Mouse (Mus musculus) T-helper 2 cell (primary cell): ENCODE data around the gene 1500011B03Rik.

ENCODE experiments used
- in situ Hi-C: fragments of 300-600 bp; cut with MboI, MseI; formaldehyde crosslinking; loops from one replicate; pipeline ENCODE4 v1.15.1; 2025; ENCODE audit warnings: high pct_unique_total_duplicates

1500011B03Rik gene

DNA sequence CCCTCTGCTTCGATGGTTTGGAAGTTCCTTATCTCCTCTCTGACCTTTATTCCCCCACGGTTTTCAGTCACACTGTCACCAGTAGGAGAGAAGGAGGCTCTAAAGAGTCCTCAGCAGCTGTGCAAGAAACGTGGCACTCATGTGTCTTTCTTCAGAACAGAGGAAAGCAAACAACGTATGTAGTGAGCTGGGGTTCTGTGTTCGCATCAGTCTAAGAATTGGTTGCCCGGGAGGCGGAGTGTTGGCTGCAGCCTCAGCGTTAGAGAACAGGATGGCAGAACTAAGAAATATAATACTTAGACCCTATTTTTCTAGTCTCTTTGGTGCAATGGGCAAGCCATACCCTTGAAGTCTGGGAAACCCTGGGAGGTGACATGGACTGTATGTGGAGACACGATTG, 40.3 kb downstream of the 1500011B03Rik start:
- in situ Hi-C loops: no loop called here

DNA sequence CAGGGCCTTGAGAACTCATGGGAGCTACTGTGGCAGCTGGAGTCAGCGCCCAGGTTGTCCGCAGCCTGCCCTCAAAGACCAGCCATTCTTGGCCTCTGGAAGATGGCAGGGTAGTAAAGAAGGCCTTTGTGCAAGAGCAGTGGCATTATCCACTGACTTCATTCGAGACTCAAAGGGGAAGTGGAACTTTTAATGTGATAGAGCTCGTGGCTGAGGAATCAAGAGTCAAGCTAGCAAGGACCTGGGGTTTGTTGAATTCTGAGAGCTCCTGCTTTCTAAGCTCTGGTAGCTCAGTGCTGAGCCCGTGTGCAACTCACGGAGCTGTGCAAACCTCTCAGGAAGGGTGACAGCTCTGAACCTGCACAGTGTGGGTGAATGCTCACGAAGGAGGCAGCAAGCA, 42.4 kb downstream of the 1500011B03Rik start:
- in situ Hi-C loops: no loop called here

- in situ Hi-C loops: no loop called here
These were observed 43.2 kb downstream of the 1500011B03Rik start for GRCm38 (mm10) chr5:114779956-114780489.

GRCm38 (mm10) chr5:114776174-114776573, 47.1 kb downstream of the 1500011B03Rik start:
- in situ Hi-C loops: no loop called here

DNA sequence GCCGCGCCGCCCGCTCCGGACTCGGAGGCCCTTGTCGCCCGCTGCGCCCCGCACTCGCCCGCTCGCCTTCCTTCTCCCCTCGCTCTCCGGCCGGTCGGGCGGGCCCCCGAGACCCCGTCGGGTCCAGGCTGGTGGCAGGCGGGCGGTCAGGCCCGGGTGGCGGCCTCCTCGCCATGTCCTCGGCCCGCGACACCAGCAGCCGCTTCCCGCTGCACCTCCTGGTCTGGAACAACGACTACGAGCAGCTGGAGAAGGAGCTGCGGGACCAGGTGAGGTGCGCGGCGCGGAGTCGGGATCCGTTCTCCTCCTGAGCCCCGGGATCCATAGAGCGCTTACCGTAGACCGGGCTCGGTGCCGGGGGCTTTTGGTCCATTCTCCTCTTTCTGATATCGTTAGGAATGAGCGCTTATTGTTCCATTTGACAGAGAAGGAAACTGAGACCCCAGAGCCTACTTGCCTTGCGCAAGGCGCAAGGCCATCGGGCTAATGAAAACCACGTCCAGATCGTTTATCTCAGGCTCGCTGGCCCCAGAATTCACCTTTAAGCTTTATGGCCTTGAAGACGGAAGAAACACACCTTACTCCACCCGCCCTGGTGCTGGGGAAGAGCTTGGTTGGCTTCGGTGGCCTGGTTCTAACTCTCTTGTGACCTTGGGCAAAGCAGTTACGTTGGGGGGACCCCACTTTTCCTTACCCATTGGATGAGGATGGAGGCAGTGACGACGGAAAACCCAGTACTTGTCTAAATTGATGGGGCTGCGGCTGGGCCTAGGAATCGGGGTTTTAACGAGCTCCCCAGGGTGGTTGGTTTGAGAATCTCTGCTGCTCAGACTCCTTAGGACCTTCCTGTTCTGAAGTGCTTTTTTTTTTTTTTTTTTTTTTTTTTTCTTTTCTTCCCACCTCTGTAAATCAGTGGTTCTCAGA, 48.0 kb downstream of the 1500011B03Rik start, which contains the start of gene Git2:
Gene Git2 (minus strand): TSS at position 462 of the 924 bp plus-strand sequence.
- in situ Hi-C loops: no loop called here

DNA sequence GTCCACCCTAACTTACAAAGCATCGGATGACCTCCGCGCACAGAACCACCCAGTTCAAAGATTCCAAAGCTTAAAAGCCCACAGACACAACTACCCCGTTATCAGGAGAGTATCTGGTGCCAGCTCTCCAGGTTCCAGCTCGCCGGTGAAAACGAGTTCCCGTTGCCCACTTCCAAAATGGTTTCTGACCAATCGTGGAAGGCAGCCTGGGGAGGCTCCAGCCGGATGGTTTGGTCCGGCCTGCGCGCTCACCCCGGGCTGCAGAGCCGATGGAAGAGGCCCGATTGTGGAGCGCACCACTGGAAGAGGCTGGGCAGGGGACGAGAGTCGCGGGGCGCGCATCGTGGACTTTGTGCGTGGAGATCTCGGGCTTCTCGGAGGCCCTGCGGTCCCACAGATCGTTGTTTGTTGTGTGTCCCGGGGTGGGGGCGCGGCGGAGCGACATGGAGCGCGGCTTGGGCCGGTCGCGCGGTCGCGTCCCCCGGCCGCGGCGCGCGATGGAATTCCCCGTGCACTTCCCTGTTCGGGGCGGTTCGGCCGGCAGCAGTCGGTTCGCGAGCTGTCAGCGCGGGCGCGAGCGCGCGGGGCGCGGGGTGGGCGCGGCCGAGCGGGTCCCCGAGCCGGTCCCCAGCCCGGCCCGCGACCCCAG, 48.7 kb downstream of the 1500011B03Rik start, which contains the start of gene Ankrd13a:
Gene Ankrd13a (plus strand): TSS at position 275 of the 649 bp plus-strand sequence.
- in situ Hi-C loops: no loop called here

- in situ Hi-C loops: no loop called here
These were observed 49.5 kb downstream of the 1500011B03Rik start for GRCm38 (mm10) chr5:114773780-114774179.

GRCm38 (mm10) chr5:114773211-114773710, 50.0 kb downstream of the 1500011B03Rik start:
- in situ Hi-C loops: no loop called here

DNA sequence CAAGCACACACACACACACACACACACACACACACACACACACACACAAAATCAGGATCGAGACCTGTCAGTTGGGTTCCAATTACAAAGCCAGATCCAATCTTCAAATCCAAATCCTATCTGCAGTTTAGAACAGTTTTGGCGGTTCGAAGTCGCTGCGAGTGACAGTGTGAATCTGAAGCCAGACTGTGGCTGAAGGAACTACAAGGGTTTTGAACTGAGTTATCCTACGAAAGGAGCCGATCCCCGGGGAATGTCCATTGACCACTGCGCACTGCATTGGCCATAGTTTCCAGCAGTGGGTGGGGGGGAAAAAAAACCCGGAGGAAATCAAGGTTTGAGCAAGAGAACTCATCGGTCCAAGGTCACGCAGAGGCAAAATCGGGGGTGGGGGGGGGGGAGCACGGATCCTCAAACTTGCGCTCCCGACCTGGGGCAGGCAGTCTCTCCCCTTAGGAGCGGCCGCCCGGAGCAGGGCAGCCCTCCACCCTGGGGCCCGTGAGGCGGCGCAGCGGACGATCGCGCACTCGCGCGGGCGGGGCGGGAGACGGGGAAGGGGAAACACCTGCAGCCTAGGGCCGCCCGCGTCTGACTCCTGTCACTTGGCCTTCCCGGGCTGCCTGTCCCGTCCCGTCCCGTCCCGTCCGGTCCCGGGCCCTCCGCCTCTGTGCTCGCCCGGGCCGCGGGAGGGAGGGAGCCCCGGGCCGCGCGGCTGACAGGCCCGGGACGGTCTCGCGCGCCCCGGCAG, 50.6 kb downstream of the 1500011B03Rik start:
- in situ Hi-C loops: no loop called here

DNA sequence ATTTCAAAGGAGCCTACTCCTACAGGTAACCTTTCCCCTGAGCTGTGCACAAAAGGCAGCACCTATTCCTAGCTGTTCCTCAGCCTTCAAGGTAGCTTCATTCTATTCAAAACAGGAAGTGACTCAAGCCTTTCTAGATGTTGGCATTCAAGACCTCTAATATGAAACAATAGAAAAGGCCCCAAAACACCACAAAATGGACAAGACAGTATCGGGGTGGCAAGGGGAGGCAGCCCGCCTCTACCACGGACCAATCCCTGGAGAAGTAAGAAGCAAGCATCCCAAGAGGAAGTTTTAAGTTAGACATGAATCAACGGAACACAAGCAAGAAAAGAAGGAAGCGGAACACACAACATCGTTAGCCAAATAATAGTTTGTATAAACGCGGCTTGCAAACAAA, 51.5 kb downstream of the 1500011B03Rik start:
- in situ Hi-C loops: no loop called here

- in situ Hi-C loops: no loop called here
These were observed 53.5 kb downstream of the 1500011B03Rik start for GRCm38 (mm10) chr5:114769786-114770185.

- in situ Hi-C loops: no loop called here
These were observed 56.1 kb downstream of the 1500011B03Rik start for GRCm38 (mm10) chr5:114767185-114767584.

DNA sequence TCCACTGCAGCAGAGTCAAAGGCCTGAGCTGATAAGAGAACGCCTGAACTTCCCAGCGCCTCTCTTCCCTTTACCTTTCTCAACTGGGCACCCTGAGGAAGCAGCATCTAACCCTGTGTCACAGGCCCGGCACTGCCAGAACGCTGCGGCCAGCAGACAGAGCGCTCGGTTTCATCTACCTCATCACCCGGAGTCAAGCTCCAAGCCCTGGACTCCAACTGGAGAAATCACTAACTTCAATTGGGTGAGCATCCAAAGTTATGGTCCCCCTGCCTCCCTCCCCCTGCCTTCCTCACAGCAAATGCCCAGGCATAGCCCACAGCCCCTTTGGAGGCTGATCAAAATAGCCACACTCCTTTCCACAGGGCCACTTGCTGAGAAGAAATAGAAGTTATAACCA, 56.6 kb downstream of the 1500011B03Rik start:
- in situ Hi-C loops: no loop called here

GRCm38 (mm10) chr5:114764812-114765735, 58.2 kb downstream of the 1500011B03Rik start:
- in situ Hi-C loops: no loop called here

DNA sequence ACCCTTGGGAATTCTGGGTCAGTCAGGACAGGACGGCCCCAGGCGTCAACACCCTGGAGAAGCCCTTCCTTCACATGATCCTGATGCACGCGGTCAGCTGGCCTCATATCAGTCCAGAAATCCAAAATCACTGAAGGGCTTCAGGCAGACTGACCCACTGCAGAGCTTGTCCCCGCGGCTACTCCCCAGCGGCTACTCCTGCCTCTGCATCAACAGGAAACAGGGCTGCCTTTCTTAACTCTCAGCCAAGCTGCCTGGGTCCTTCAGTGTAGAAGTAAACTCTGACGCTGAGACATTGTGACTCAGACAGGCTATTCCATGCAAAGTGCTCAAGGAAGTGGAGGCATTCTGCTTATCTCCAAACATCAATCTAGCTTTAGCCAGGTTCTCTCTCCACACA, 61.3 kb downstream of the 1500011B03Rik start:
- in situ Hi-C loops: no loop called here

DNA sequence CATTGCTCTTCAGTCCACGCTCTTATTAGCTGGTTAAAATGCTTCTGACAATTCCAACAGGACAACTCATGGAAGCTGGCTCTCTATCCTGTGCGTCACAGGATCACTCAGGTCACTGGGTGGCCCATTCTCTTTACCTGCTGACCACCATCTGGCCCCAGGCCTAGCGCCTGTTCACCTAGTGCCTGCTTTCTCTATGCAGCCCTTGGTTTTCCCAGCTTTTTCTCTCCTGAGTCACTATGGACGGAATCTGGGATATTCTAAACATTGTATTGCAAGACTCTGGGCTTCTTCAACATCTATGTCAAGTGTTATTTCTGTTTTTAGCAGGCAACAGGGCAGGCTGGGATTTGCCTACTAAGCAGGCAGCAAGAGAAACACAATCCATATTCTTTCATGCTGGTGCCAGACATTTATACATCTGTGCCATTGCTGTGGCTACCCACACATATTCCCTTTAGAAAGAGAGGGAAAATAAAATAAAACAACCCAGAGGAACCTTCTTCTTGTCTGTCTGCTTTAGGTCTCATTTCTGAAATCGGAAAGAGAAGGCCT, 63.7 kb downstream of the 1500011B03Rik start:
- in situ Hi-C loops: no loop called here
